Mouse (Mus musculus): ENCODE results near the gene Padi3.

Padi3 gene

GRCm38 (mm10) chr4:140810458-140811260, at the start of gene Padi3:
Gene Padi3, minus strand, starts transcription at chr4:140810648.
- DNase-seq (ENCODE audit: low spot score) = no peak

- no peak for DNase-seq (ENCODE audit: low spot score)
These were observed 48.8 kb upstream of the Padi3 start for GRCm38 (mm10) chr4:140859291-140859690.

DNA sequence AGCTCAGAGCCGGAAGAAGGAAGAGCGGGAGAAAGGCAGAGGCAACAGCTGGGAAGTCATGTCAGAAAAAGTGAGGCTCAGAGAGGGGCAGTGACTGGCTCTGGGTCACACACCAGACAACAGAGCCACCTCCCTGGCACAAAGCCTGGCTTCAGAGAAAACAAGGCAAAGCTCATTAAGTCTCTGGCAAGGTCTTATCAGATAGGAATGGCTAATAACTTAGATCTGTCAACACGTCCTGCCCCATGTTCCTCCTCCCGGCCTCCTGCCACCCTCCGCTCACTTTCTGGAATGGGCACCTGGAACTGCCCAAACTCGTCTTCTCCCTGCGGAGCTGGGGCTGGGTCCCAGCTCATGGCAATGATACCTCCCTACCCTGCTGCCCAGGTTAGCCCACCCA, 47.4 kb upstream of the Padi3 start:
- DNase-seq (ENCODE audit: low spot score) = no peak

- DNase-seq (ENCODE audit: low spot score) = no peak
These were observed 46.6 kb upstream of the Padi3 start for GRCm38 (mm10) chr4:140857041-140857440.

DNA sequence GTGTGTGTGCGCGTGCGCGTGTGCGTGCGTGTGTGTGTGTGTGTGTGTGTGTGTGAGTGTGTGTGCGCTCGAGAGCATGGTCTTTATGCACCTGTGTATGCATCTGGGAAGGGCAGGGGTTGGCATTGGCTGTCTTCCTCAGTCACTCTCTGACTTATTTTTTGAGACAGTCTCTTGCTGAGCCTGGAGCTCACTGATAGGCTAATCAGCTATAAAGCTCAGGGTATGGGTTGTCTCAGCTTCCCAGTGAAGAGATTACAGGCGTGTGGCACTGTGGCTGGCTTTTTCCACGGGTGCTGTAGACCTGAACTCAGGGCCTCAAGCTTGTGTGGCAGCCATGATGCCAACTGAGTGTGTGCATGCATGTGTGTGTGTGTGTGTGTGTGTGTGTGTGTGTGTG, 44.7 kb upstream of the Padi3 start:
- no peak for DNase-seq (ENCODE audit: low spot score)

DNA sequence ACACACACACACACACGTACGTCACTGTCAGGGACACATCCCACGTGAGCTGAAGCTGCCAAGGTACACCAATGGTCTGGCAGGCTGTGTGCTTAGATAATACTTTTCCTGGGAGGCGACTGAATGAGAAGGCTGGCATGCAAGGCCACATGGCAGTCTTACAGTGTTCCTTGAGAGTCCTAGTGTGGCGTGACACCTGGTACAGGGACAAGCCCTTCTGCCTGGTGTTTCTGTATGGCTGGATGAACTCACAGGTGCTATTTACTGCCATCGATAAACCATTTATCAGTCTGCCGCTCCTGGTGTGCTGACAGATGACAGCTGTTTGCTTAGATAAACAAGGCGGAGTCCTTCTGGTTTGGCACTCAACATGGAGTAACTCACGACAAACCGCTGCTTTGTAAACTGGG, 44.0 kb upstream of the Padi3 start:
- DNase-seq (ENCODE audit: low spot score) = no peak

DNA sequence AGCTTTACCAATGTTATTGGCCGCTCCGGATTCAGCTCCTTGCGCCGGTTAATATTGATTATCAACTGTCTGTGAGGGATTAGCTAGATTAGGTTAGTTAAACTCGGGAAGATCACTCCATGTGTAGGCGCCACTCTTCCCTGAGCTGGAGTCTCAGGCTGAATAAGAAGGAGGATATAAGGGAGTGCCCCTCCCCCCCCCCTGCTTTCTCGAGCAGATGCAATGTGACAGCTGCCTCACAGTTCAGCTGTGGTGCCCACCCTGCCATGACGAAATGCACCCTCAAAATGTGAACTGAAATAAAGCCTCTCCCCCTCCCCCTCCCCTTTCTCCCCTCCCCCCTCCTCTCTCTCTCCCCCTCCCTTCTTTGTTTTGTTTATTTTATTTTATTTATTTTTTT, 43.2 kb upstream of the Padi3 start:
- no peak for DNase-seq (ENCODE audit: low spot score)

DNA sequence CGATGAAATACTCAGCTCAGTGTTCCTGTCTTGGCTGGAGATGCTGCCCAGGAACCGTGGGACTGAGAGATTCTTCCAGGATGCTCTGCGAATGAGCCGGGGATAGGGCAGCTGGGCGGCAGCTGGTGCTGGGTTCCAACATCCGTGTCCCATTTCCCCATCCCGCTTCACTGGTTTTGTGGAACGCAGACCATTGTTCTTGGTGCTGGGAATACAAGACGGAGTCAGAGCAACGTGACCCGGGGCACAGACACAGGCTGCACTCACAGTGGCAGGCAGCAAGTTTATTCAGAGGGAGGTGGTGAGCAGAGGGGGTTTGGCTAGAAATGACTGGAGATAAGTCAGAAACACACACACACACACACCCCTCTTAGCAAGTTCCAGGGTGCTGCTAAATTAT, 38.9 kb upstream of the Padi3 start:
- no peak for DNase-seq (ENCODE audit: low spot score)

DNA sequence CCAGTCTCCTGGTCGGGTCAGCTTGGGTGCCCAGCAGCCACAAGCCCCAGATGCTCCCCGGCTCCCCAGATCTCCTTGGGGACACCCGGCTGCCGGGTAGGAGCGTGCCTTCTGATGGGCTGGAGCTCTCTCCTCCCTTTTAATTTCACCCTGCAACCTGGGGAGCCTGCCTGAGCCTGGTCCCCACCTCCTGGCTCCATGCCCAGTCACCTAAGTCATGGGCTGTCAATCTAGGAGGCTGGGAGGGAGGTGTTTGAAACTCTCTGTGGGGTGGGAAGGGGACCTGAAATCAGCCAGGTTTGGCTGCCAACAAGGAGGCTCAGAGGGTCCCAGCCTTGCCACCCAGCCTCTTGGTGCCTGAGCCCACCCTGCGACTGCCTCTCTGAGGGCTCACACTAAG, 35.2 kb upstream of the Padi3 start, which contains the start of gene Padi1:
TSS of gene Padi1 (minus strand) at position 113 of the 400 bp plus-strand sequence.
- DNase-seq (ENCODE audit: low spot score) = no peak

- DNase-seq (ENCODE audit: low spot score) = no peak
These were observed 34.5 kb upstream of the Padi3 start for GRCm38 (mm10) chr4:140844991-140845390.

- no peak for DNase-seq (ENCODE audit: low spot score)
These were observed 33.3 kb upstream of the Padi3 start for GRCm38 (mm10) chr4:140843670-140844280.

- DNase-seq (ENCODE audit: low spot score) = no peak
These were observed 32.5 kb upstream of the Padi3 start for GRCm38 (mm10) chr4:140842909-140843308.

- DNase-seq (ENCODE audit: low spot score) = no peak
These were observed 27.4 kb upstream of the Padi3 start for GRCm38 (mm10) chr4:140837879-140838278.

DNA sequence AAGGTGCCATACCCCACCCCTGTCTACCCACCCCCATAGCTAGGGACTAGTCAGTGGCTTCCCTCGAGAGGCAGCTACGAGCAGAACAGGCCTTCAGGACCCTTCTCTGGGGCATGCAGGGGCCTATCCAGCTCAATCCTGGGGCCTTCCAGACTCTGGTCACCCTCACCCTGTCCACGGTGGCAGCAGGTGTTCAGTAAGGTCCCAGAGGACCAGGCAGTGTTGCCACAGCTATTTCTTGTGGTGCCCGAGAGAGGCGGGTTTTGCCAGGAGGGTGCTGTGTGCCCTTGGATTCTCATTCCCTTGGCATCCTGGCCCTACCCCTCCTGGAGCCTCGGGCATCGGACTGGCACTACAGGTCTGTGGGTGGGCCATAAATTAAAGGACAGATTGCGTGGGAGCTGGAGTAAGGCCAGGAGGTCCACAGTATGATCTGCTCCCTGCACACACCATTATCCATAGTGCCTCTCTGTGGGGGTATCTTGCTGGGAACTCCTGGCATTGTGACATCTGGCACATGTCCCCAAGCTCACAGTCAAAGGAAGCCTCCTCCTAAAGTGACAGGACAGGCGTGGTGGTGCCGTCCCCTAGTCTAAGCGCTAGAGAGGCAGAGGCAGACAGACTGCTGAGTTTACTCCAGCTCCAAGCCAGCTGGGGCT, 25.9 kb upstream of the Padi3 start:
- no peak for DNase-seq (ENCODE audit: low spot score)

DNA sequence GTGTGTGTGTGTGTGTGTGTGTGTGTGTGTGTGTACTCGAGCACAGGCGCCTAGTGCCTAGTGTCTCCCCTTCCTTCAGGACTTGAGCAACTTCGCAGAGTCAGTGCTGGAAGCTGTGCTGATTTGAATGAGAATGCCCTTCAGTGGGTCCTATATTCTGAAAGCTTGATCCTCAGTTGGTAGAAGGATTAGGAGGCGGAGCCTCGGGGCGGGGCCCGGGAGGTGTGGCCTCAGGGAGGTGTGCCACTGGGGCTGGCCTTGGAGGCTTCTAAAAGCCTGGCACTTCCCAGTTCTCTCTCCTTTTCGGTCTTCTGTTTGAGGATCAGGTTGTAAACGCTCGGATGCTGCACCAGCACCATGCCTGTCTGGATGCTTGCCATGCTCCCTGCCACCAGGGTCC, 25.2 kb upstream of the Padi3 start:
- DNase-seq (ENCODE audit: low spot score) = no peak

DNA sequence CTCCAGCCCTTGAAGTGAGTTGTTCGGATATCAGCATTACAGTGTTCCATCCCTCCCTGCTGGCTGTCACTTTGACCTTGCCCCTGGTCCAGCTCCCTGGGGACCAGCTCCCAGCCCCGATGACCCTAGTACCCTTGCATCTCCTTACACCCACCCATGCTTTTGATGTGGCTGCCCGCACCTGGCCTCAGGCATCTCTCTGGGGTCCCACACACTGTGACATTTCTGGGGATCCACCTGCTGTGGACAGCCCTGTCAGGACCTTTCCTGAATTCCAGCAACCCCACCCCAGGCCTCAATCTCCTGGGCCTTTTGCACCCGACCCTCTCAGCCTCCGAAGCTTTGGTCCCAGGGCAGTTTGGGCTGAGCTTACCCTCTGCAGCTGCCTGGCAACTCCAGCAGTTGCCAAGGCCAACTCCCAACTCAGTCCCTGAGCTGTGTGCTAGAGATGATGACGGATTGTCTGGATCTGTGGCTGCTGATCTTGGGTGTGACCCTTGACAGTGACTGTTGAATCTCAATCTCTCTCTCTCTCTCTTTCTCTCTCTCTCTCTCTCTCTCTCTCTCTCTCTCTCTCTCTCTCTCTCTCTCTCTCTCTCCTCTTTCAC, 24.0 kb upstream of the Padi3 start:
- DNase-seq (ENCODE audit: low spot score) = no peak

- no peak for DNase-seq (ENCODE audit: low spot score)
These were observed 22.4 kb upstream of the Padi3 start for GRCm38 (mm10) chr4:140832821-140833220.

GRCm38 (mm10) chr4:140831808-140832207, 21.4 kb upstream of the Padi3 start:
- no peak for DNase-seq (ENCODE audit: low spot score)

DNA sequence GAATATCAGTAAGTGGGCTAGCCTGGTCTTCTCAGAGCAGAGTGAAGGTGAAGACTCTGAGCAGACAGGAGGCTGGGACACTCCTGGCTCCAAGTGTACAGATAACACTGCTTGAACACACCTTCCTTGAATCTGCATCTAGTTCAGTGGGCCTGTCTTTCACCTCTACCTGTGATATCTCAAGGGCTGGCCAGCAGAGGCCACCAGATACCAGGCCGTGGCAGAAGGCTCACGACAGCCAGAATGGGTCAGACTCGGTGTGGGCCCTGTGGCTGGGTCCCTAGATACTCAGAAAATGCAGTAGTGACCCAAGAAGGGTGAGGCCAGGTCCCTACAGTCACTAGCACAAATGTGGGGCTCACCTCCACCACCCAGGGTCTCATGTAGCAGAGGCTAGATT, 16.8 kb upstream of the Padi3 start:
- no peak for DNase-seq (ENCODE audit: low spot score)

DNA sequence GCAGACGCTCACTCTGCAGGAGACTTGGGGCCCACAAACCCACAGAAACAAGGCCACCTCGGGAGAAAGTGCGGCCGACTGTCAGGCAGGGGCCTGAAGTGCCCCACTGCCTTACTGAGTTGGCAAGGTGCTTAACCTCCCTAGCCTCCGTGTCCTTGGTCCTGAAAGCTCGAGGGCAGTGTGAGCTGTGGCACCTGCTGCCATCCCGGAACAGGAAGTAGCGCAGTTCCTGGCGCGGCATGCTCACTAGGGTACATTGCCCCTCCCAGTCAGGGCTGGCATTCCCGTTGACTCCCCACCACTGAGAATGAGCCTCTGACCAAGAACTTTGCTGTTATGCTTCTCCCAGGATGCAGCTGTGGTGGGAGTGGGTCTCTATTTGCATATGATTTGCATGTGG, 15.5 kb upstream of the Padi3 start:
- no peak for DNase-seq (ENCODE audit: low spot score)

- DNase-seq (ENCODE audit: low spot score) = no peak
These were observed 11.5 kb upstream of the Padi3 start for GRCm38 (mm10) chr4:140821988-140822387.

- DNase-seq (ENCODE audit: low spot score) = no peak
These were observed 7.0 kb upstream of the Padi3 start for GRCm38 (mm10) chr4:140817413-140817812.

Measured in urinary bladder, postnatal 10 days (tissue).